Mouse (Mus musculus) liver, adult 2 months (tissue): Measurements from ENCODE around the gene Hpse2.

Source experiments
- CTCF ChIP-seq: fragments of 200-500 bp; IDR thresholded peaks from 2 replicates; pipeline ENCODE4 v1.5.1; 2011; ENCODE audit warnings: low read depth, low read length, control low read depth
- POLR2A ChIP-seq: fragments of 200-500 bp; IDR thresholded peaks from 2 replicates; pipeline ENCODE4 v1.6.1; 2011; ENCODE audit warnings: low read length, control low read depth; ENCODE audit not compliant: insufficient read depth; ENCODE audit errors: extremely low read depth

GRCm38 (mm10) chr19:42755148-42755870 is 632.8 kb downstream of the Hpse2 start:
- no peak for TF ChIP-seq CTCF
- TF ChIP-seq POLR2A, result no peak
